Mouse (Mus musculus) fibroblast of lung, adult 2 months (primary cell): ENCODE measurements around the gene Fbn1.

Experiments used
- DNase-seq: peaks from one replicate; pipeline ENCODE4 v3.0.0-alpha.2; 2011; ENCODE audit warnings: low read depth

Gene Fbn1

GRCm38 (mm10) chr2:125331581-125331980 is 176.2 kb downstream of the Fbn1 start:
- no peak for DNase-seq

- DNase-seq: no peak
Measured at GRCm38 (mm10) chr2:125330506-125330905, 177.3 kb downstream of the Fbn1 start.

GRCm38 (mm10) chr2:125325125-125325855 is 182.5 kb downstream of the Fbn1 start:
- DNase-seq: no peak

DNA sequence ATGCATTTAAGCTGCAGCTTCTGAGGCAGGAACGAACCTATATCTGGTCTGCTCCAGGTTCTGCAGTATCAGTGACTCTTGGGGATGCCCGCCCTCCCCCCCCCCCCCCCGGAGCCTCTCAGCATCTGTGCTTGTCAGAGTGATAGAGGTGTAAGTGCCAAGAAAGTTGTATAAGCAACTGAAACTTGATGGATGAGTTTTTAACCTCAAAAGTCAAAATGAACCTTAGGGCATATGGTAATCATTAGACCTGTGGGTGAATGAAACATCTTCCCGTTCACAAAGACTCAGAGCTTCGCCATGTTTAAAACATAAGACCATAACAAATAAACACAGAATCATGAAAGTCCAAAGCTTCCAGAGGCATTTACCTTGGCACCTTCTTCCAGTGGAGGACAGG is 183.3 kb downstream of the Fbn1 start:
- DNase-seq: no peak

DNA sequence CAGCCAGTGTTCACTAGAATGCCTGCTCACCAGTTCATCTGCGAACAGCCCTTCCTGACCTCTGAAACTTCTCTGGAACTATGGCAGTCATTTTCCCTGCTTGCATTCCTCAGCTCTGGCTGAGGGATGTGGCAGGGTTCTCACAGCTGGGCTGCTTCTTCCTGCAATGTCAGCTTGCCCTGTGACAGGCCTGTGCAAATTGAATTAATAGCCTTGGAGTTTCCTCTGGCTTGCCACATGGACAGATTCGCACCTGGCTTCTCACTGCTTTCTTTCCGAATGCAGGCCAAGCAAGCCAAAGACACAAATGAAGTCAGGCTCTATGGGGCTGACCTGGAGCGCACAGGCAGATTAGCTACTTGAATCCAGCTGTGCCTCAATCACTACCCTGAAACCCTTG is 184.4 kb downstream of the Fbn1 start:
- no peak for DNase-seq

DNA sequence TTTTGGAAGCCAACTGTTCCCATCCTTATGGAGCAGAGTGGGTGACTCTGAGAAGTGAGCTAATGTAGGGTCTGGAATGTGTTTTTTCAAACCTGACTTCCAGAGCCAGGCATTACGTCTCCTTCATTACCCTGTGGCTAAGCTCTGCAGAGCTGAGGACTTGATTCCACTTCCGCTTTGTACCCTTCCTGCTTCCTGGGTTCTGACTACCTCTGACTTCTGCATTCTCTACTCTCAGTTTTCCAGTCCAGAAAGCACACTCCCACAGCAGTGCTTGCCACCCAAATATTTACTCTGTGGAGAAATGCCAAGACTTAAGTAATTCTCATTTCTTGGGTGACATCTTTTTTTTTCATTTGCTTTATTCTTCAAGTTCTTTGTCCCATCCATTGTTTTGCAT is 185.2 kb downstream of the Fbn1 start:
- DNase-seq: no peak

DNA sequence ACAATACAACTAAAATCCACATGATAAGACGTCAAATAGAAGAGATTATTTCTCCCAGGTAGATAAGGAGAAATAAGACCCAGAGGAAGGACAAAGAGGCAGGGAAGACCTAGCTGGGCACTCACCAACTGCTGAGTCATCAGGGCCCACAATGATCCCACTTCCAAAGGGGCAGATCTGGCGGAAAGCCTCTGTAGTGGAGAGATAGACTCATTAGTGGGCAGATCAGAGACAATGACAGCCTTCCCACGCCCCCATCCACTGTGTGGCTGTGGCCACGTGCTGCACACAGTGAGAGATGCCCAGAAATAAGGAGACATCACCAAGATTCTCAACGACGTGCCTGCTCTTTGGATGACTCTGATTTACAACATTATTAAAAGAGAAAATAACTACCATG is 186.7 kb downstream of the Fbn1 start:
- no peak for DNase-seq

GRCm38 (mm10) chr2:125319651-125320050 is 188.1 kb downstream of the Fbn1 start:
- DNase-seq: no peak

DNA sequence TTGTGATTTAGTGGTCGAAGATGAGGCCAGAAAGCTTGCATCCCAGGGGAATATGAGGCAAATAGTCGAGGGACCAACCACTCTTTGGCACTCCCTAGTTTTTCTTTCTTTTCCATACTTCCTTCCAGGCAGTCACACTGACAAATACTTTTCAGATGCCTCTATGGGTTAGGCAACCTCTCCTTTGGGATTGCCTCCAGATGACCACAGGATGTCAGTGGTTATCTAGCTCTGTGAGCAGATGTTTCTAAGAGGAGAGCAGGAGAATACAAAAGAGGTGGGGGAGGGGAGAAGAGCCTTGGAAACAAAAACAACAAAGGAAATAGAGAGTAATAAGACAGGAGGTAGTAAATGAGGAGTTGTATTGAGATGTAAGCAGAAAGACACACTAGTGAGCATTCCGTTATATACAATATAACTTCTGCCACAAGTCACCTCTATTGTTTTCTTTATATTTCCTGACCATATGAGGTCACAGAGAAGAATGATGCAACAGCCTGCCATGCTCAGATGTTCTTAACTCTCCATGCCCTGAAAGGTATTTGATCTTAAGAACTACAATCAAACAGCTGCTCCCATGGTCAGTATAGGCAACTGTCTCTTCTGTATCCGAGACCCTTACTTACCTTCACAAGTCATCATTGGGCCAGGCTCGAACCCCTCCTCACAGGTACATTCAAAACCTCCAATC is 189.3 kb downstream of the Fbn1 start:
- DNase-seq: no peak

- DNase-seq: no peak
Measured at GRCm38 (mm10) chr2:125315203-125315602, 192.6 kb downstream of the Fbn1 start.

GRCm38 (mm10) chr2:125314169-125314925 is 193.4 kb downstream of the Fbn1 start:
- no peak for DNase-seq

DNA sequence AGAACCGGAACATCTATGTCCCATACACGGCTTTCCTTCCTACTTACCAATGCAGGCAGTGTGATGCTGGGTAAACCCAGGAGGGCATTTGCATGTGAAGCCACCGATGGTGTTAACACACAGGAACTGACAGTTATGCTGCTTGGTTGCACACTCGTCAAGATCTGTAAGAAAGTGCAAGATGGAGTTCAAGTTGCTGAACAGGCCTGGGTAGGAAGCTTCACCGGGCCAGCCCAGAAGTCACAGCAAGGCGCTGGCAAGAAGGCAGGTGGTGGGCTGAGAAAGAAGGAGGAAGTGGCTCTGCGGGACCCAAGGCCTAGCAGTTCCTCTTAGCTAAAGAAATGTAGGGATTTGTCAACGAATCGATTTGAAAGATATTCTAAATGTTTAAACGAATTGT is 198.1 kb downstream of the Fbn1 start:
- no peak for DNase-seq

DNA sequence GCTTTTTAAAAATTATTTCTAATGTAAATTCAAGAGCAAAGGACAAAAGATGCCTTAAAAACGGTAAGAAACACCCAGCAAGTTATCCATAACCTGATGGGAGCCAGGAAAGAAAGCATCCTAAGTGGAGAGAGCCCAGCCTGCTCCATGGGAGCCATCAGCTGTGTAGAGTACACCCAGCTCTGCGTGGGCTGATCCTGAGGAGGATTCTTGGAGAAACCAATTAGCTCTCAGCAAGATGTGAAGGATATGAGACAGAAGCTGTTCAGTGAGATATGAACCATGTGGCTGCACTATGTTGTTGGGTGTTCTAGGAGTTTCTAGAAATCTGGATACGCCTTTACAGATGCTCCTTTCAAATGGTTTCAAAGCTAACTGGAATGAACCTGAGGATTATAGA is 202.1 kb downstream of the Fbn1 start:
- no peak for DNase-seq

DNA sequence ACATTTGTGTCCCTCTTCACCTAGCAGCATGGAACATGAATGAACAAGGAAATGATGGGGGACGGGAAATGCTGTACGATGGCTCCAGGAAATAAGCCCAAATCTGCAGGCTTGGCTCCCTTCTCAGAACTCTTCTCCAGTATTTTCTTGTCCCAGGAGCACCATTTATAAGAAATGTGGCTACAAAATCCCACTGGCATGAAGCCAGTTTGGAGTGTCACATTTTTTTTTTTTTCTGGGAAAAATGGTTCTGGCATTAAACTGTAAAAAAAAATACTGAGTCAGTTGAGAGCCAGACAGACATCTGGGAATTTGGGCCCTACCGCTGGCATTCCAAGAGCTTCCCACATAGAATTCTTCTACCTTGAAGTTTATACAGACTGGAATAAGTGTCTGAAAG is 203.0 kb downstream of the Fbn1 start:
- DNase-seq: peak; percentile 81

GRCm38 (mm10) chr2:125303764-125304384 is 203.9 kb downstream of the Fbn1 start:
- DNase-seq: no peak

GRCm38 (mm10) chr2:125302625-125302924 is 205.2 kb downstream of the Fbn1 start:
- peak; percentile 80 for DNase-seq

- peak; percentile 95 for DNase-seq
Measured at GRCm38 (mm10) chr2:125301877-125302624, 205.7 kb downstream of the Fbn1 start.

GRCm38 (mm10) chr2:125298841-125299240 is 209.0 kb downstream of the Fbn1 start:
- no peak for DNase-seq

DNA sequence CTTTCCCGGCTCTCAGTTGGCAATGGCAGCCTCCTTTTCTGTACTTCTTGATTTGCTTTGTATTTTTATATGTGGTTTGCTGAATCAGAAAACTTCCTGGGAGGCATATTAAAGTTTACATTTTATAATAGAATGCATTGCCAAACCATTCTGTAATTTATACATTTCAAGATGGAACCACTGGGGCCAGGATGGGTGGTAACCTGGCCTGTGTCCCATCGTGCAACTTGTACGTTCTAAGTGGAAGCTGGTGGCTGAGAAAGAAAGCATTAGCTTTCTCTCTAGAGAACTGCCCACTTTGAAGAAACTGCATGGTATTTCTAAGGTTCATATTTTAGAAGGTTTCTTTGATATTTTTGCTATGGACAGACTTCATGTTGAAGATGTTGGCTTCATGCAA is 212.3 kb downstream of the Fbn1 start:
- no peak for DNase-seq

DNA sequence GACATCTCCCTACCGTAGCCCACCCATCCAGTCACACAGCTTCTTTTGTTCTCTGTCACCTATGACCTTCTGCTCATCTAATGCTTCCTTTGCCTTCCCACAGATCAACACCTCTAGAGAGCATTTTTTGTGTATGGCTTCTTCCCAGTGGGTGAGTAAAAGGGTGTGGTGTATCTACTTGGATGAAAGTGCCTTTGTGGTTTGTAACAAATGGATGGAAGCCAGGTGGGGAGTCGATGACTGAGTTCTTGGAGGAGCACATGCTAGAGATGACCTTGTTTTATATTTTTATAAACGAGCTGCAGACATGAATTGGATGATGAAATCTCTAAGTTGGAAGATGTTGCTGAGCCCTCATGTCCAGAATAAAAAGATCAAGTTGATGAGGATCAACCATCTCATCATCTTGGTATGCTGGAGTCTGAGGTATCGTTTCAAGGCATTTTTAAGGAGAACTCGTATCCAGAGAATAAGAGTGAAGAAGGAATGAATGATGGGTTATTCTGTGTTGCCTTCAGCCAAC is 213.8 kb downstream of the Fbn1 start:
- DNase-seq: peak; percentile 85

DNA sequence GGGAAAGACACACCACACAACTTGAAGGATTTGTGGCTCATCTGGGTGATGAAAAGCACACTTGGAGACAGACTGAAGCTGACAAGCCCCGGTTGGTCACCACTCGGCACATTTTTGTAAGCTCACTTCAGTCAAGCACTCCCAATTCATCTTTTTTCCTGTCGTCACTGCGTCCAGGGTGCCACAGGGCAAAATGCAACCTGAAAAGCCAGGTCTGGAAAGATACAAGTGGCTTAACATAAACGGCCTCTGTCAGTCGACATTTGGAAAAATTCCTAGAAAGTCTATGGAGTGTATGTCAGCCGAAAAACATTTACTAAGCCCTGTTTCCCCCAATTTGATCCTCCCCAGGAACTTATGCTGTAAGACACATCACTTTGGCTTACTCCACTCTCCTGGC is 215.2 kb downstream of the Fbn1 start:
- DNase-seq: no peak

DNA sequence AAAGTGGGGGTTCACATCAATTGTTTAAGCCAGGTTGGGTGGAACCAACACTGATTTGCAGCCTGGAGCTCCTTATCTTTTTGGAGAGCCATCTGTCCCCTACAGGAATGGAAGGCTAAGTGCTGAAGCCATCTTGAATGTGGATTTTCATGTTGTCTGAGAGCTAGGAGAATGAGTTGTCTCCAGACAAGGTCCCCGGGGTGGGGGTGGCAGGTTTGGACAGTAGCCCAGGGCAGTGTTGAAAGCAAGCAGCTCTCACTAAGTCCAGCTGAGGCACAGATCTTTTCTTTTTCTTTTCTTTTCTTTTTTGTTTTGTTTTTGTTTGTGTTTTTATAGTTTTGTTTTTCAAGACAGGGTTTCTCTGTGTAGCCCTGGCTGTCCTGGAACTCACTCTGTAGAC is 216.7 kb downstream of the Fbn1 start:
- no peak for DNase-seq
